Mouse (Mus musculus) CD4-positive, CD25-positive, alpha-beta regulatory T cell, adult 4 months (primary cell): ENCODE measurements around the gene Dclre1a. TPM values are rescaled to one million over a fixed set of nuclear protein-coding genes. Genes with fewer than 3 reads are reported as not detected.
"Not testable (repeated sequence)": the region's sequence is repeated elsewhere in the genome, so short reads cannot be mapped to it uniquely, and the experiment has no call there.

Experiments
- ATAC-seq: one replicate; pipeline ENCODE4 v1.8.0; 2017
- polyA plus RNA-seq, 2 experiments: library from polyadenylated mRNA; unstranded; fragments of 100-300 nt; shearing (Covaris generic); gene quantifications; one replicate each; pipeline ENCODE4 v1.2.1; 2017

Gene Dclre1a
- polyA plus RNA-seq, 2 experiments from 2014 or later, result 11.2 to 16.2 TPM

DNA sequence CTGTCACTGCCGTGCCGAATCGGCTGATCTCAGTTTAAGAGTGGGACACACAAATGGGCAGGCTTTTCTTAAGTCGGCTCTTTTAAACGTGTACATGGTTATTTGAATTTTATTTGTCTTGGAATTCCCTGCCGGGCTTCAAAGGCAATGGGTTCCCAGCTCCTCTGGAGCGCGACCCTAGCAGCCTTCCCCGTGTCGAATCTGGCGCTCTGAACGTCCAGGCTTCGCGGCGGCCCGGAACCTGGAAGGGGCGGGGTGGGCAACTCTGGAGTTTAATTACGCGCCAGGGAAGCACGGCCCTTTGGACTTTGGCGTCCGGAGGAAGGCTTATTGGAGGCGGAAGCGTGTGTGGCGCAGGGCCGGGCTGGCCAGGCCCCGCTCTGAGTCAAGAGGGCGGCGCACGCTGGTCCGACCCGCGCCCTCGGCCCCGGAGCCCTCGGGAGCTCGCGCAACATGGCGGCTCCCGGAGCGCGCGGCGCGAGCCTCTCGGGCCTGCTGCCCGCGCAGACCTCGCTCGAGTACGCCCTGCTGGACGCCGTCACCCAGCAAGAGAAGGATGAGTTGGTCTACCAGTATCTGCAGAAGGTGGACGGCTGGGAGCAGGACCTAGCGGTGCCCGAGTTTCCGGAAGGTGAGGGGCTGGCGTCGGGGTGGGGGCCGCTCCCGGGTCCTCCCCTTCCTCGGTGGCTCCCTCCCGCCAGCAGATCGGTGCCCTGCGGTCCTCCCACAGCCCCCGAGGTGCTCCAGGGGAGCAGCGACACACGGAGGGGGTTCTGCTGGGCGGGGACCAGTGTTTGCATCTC lies 409 bp upstream of the Dclre1a start, which contains the start of gene Nhlrc2:
Nhlrc2 (plus strand) TSS at position 32 of the 803 bp plus-strand sequence.
- peak; percentile 72 for ATAC-seq

DNA sequence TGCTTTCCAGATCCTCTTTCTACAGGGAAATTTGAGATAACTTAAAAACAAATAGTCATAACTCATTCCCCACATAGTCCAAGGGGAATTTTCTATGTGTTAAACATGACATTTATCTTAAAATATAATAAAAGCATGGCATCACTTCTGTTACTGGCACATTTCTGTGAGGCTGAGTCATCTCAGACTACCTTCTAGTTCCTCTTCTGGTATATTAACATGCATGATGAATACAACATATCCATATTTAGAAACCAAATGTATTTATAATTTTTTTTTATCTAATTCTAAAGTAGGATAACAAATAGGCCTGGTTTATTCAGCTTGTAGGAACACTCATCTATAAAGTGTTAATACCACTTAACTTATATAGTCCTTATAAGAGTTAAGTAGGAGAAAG lies 2.0 kb downstream of the Dclre1a start:
- ATAC-seq, result no peak

- ATAC-seq, result no peak
Measured at GRCm38 (mm10) chr19:56544681-56545388, 3.2 kb downstream of the Dclre1a start.

DNA sequence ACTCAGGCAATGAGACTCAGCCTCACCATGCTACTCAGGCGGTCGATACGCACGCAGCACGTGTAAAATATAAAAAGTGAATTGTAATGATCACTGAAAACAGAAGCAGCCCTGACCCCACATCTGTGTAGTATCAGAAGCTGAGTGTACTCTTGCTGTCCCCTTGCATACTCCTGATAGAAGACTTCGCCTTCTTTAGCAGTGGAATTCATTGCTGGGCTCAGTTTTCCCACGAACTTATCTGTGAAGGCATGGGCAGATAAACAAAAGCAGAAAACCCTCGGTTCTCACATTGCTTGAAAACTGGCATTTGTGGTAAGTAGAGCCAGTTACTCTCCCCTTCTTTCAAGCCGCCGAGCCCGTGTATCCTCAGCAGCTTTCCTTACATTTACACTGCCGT lies 4.7 kb downstream of the Dclre1a start:
- no peak for ATAC-seq

- no peak for ATAC-seq
Measured at GRCm38 (mm10) chr19:56535765-56536164, 12.3 kb downstream of the Dclre1a start.

- no peak for ATAC-seq
Measured at GRCm38 (mm10) chr19:56535064-56535463, 13.0 kb downstream of the Dclre1a start.

DNA sequence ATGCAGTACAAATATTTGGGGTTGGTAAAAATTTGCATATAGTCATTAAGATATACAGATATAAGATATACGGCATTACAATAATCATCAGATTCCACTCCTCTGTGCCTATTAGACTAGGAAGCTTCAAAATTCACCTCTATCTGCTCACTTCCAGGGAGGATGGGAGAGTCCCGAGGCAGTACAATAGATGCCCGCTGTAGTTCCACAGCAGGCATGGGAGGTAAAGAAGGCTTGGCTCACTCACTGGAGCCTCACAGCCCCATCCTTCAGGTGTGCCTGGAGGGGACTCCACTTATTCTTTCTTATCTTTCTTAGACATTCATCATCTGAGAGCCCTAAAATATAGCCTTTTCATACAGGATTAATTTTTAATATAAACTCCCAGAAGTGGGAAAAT lies 13.7 kb downstream of the Dclre1a start:
- ATAC-seq, result no peak

DNA sequence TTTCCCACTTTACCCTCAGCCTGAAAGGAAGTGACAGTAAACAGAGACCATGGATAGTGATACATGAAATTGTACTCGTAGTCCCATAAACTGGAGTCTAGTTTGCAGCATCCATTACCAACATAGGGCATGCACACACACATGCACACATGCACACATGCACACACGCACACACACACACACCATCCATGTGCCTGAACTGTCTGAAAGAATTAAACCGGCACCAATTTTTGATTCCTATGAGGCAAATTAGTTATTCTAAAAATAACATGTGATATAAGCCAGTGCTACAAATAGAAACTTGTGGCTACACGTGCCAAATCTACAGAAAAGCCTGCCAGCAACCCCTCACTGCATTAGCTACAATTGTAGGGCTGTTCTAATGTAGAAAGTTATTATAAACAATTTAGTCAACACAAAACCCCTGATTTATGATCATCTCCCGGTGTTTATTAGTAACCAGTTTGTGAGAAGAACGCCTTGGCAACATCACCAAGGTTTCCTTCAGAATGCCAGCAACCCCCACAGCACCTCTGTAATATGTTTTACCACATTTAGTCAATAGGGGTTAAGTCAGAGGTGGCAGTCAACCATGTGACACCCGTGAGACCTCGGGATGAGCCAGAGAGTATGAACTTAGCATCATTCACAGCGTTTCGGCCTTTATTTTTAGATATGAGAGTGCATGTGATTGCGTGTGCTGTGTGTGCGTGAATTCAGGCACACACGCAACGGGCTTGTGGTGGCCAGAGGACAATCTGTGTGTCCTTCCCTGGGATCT lies 14.5 kb downstream of the Dclre1a start:
- ATAC-seq, result no peak

GRCm38 (mm10) chr19:56531251-56531650 lies 16.8 kb downstream of the Dclre1a start:
- ATAC-seq, result no peak

DNA sequence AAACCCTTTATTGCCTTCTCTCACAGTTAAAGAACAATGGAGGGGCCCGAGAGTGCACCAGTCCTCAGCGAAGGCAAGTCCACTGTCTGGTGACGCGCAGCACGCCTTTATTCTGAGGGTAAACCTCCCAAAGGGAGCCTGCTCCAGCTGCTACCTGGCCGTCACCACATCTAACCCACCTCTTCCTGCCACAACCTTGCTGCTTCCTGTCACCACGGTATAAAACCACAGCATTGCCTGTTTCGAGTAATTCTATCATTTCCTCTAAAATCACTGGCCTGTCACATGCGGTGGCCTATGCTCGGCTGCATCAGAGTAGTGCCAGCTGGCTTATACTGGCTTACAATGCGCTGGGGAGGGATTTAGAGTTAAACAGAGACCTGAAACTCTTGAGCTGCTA lies 17.5 kb downstream of the Dclre1a start:
- ATAC-seq, result peak; percentile 98

DNA sequence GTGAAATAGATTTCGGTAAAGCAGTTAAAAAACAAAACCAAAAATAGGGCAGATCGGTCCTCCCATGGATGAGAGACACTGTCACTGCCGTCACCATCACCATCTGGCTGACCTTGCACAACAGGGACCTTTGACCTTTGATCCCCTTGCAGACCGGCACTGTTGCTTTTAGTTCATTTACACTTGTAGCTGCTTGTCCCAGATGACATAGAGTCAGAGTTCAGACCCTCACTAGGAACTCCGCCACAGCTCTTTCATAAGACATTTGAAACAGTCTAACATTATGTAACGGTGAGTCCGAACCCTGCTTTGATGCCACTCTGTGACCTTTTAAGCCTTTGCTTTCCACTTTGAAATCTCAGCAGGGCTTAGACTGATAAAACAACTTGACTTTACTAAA lies 28.6 kb downstream of the Dclre1a start:
- ATAC-seq, result not testable (repeated sequence)

DNA sequence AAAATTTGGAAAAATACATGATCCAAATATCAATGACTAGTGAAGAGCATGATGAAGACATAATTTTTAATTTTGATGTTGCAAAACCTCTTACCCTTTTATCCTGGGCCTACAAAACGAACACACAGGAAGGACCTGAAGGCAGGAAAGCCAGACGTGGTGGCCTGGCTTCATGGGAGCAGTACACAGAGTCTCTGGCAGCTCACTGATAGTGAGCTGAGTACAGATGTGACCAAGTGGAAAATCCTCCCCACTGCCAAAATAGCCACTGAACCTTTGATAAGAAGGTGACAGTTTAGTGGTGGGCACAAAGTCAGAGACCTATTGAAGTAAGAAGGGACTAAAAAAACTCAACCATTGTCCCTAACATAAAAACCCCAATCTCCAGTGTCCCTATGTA lies 34.5 kb downstream of the Dclre1a start:
- ATAC-seq, result not testable (repeated sequence)

DNA sequence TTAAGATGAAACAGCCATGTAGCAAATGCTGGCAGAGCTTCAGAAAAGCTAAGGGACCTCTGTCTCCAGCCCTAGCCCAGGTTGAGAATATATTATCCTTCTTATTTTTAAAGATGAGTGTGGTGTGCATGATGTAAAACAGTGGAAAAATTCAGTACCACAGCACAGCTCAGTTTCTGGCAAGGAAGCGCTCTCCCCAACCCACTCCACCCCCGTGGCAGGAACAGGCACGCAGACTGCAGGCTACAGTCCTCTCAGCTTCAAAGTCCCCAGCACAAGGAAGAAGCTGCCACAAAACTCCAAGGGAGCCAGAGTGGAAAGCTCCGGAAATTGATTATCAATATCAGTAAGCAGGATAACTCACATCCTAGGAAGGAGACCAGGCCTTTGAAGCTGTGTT lies 36.8 kb downstream of the Dclre1a start:
- not testable (repeated sequence) for ATAC-seq

- ATAC-seq, result not testable (repeated sequence)
Measured at GRCm38 (mm10) chr19:56503525-56503924, 44.5 kb downstream of the Dclre1a start.

DNA sequence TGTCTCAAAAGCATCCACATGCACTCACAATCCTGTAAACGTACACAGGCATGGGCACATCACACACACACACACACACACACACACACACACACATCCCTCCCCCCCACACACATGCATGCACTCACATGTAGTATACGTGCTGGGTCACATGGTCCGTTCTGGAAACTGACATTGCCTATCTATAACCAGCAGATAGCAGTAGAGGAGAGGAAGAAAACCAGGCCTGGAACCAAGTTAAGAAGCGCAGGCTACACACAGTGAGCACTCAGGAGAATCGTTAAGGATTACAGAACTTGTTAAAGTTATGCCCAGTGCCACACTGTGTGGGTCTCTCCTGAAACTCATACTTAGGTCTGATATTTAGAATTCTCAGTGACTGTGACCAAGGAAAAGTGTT lies 45.0 kb downstream of the Dclre1a start:
- ATAC-seq, result not testable (repeated sequence)

GRCm38 (mm10) chr19:56494157-56494556 lies 53.9 kb downstream of the Dclre1a start:
- ATAC-seq, result not testable (repeated sequence)

DNA sequence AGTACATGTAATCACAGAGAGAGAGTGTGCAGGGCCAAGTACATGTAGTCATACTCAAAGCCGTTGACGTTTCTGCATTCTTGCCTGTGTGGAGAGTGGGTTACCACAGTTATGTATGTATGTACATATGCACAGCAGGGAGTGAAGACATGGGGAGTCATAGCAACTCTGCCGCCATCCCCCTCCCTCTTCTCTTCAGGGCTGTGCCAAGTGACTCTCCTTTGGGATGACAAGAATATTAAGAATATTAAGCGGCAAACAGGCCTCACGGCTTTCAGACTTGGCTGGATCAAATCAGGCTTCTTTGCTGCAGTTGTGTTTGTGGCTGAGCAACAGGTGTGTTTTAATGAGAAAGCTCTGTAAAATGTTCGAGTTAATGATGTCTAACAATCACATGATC lies 58.4 kb downstream of the Dclre1a start:
- no peak for ATAC-seq

GRCm38 (mm10) chr19:56487339-56487738 lies 60.7 kb downstream of the Dclre1a start:
- no peak for ATAC-seq

DNA sequence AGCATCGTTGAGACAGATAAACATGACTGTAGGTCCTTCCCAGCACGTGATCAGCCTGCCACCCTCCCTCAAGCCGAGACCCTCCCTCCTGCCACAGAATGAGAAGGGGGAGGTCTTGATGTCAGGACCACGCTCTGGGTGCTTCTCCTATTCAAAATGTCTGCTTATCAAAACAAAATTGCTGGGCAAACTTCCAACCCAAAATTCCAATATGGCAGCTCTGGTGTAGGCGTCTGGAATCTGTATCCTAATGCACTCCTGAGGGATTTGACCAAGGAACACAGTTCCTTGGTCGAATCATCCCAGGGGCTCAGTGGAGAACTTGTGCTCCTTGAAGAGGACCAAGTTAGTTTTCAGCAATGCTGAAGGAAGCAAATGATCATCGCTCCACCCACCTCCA lies 61.1 kb downstream of the Dclre1a start:
- no peak for ATAC-seq

DNA sequence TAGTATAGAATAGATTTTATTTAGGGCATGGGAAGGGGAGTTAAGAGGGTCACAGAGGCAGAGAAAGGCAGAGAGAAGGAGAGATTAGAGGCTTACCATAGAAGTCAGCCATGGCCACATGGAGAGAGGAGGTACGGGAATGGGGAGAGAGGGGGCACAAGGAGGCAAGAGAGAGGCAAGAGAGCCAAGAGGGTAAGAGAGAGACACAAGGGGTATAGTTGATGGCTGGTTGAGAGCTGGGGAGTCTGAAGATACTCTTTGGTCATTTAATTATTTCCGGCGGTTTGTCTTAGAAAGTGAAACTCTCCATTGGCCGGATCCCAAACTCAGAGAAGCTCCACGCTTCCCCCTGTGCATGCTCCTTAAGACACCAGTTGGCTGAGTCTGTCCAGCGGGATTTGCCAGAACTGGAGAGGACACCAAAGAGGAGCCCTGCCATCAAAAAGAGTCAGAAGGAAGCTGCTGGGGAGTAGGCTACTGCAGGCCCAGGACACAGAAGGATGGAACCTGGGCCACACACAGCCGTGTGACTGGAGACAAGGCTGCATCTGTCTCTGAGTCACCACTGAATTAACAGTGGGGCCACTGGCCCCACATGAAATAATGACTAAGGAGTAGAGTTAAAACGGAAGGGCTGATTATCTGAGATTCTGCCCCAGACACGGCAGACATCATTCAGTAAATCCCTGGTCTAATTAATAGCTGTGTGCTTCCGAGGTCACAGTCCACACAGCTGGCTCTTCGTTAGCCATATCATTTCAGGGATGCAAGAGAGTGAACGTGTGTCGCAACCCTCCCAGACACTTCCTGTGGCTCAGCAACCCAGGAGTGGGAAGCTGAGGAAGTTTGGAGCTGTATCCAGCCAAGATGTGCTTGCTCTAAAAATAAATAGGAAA lies 62.4 kb downstream of the Dclre1a start:
- no peak for ATAC-seq

DNA sequence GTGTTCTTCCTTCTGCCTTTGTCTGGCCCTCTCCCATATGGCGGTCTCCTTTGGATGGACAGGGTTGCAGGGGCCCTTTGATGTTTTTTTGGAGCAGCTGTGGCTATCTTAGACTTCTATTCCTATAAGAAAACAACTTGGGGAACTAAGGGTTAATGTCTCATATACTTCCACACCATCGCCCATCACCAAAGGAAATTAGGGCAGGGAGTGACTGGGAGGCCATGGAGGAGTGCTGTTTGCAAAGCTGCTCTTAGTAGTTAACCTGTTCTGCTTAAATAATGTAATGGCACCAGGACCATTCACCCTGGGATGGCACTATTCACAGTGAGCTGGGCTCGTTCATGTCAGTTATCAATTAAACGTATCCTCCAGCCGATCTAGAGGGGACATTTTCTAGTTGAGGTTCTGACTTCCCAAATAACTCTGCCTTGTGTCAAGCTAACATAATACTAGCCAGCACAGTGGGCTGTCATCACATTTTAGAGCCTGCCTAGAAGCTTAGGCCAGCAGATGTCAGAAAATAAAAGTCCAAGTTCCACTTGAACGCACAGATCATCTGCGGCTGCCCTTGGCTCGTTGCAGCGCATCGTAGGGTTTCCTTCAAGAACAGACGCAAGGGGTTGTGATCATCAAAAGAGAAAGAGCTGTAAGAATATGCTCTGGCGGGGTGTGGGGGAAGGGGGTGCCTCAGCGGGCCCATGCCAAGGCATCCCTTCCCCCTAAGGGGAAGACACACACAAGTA lies 63.2 kb downstream of the Dclre1a start:
- no peak for ATAC-seq
